Mouse (Mus musculus) frontal cortex, postnatal 36 days (tissue): ENCODE measurements around the gene Tmx2.
"Not testable (repeated sequence)": the region's sequence is repeated elsewhere in the genome, so short reads cannot be mapped to it uniquely, and the experiment has no call there.

Experiments used
- DNase-seq, 2 experiments: peaks; one replicate each; pipeline ENCODE4 v3.0.0; 2022; ENCODE audit warnings: low spot score in 2 of 2

Gene Tmx2

GRCm38 (mm10) chr2:84679016-84679415, at the start of gene Tmx2:
Gene Tmx2 (minus strand): TSS chr2:84679140.
- no peak for DNase-seq

GRCm38 (mm10) chr2:84728191-84728590, 49.3 kb upstream of the Tmx2 start:
- DNase-seq, result not testable (repeated sequence)

- DNase-seq, result peak; percentile 98 to 99
These were observed 48.4 kb upstream of the Tmx2 start, which contains the start of gene Clp1 for GRCm38 (mm10) chr2:84727172-84727858. Gene Clp1 (minus strand): TSS chr2:84727350.

- no peak for DNase-seq
These were observed 47.8 kb upstream of the Tmx2 start for GRCm38 (mm10) chr2:84726716-84727115.

- no peak for DNase-seq
These were observed 46.8 kb upstream of the Tmx2 start for GRCm38 (mm10) chr2:84725770-84726169.

GRCm38 (mm10) chr2:84723856-84724255, 44.9 kb upstream of the Tmx2 start:
- no peak for DNase-seq

- no peak for DNase-seq
These were observed 42.2 kb upstream of the Tmx2 start for GRCm38 (mm10) chr2:84721182-84721581.

GRCm38 (mm10) chr2:84720718-84721117, 41.8 kb upstream of the Tmx2 start:
- no peak for DNase-seq

GRCm38 (mm10) chr2:84717357-84717756, 38.4 kb upstream of the Tmx2 start:
- no peak for DNase-seq

- no peak for DNase-seq
These were observed 37.7 kb upstream of the Tmx2 start for GRCm38 (mm10) chr2:84716423-84717355.

- DNase-seq, result peak; percentile 76 to 77
These were observed 36.8 kb upstream of the Tmx2 start for GRCm38 (mm10) chr2:84715562-84716361.

GRCm38 (mm10) chr2:84714811-84715561, 36.0 kb upstream of the Tmx2 start, which contains the start of gene Zdhhc5:
Gene Zdhhc5 (minus strand): TSS chr2:84715180.
- DNase-seq, result peak; percentile 98

GRCm38 (mm10) chr2:84714422-84714810, 35.5 kb upstream of the Tmx2 start:
- DNase-seq, result peak in 1 of 2 experiments; percentile 38

- DNase-seq, result no peak
These were observed 33.0 kb upstream of the Tmx2 start for GRCm38 (mm10) chr2:84711898-84712297.

GRCm38 (mm10) chr2:84707523-84707922, 28.6 kb upstream of the Tmx2 start:
- DNase-seq, result no peak

- DNase-seq, result no peak
These were observed 26.4 kb upstream of the Tmx2 start for GRCm38 (mm10) chr2:84705295-84705694.

GRCm38 (mm10) chr2:84704329-84704728, 25.4 kb upstream of the Tmx2 start:
- DNase-seq, result no peak

- DNase-seq, result no peak
These were observed 24.6 kb upstream of the Tmx2 start for GRCm38 (mm10) chr2:84703497-84703896.

- DNase-seq, result no peak
These were observed 16.2 kb upstream of the Tmx2 start for GRCm38 (mm10) chr2:84695007-84695695.

- DNase-seq, result no peak
These were observed 11.1 kb upstream of the Tmx2 start for GRCm38 (mm10) chr2:84690050-84690449.
